Mouse (Mus musculus): Measurements from ENCODE around the gene Pnpla1.
"Not testable (repeated sequence)": the region's sequence is repeated elsewhere in the genome, so short reads cannot be mapped to it uniquely, and the experiment has no call there.

Gene Pnpla1

DNA sequence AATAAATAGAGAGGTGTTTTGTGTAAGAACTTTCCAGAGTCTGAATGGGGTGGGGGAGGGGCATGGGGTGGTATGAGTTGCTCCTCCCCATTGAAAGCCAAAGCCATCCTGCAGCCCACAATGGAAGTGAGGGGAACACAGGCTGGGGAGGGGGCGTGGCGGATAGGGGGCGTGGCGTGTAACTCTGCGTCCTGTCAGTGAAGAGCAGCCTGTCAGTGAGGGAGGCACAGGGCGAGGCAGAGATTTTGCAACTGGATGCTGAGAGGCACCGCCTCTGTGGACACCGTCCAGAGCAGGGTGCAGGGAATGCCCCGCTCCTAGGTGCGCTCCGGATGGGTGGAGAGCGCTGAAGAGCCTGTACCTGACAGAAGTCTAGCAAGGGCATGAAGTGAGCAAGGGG, at the start of gene Pnpla1:
Pnpla1 (plus strand) TSS at position 207 of the 400 bp plus-strand sequence.
- DNase-seq (ENCODE audit: low read depth), result no peak

DNA sequence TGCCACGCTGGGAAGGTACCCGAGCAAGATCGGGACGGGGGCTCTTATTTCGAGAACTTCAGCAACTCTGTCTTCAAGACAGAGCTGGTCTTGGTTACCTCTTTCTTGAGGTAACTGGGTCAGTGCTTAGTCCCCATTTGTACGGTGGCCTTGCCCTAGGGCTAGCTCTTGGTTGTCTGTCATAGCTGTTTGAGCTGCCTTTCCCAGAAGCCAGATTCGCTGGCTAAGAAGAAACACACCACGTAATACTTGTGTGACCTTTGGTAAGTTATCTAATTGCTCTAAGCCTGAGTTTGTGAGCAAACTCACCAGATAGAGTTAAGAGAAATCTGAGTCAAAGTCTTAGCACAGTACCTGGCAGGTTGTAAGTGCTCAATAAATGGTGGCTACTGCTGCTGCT, 49.5 kb upstream of the Pnpla1 start:
- DNase-seq (ENCODE audit: low read depth), result no peak

DNA sequence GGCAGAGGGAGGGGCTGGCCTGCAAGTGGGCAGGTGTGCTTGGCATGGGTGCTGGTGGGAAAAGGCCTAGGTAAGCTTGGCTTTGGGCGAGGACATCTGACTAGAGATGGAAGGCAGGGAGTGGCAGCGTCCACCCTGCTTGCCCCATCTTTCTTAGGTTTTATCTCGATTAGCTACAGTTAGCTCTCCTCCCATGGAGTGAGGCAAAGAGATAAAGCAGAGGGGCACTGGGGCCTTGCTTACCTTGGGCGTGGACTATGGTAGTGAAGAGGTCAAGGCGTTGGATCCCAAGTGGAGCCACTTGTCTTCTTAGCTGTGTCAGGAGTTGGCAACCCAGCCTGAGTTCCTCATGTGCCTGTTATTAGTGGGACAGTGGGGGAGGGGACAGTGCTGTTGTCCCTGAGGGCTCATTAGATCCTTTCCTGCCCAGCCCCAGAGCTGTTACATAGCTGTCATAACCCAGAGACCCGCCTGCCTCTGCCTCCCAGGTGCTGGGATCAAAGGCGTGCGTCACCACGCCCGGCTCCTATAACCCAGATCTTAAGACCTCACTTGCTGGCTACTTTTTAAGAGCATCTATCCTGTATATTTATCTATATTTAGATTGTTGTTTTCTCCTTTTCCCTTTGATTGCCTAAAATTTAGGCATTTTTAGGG, 48.9 kb upstream of the Pnpla1 start:
- DNase-seq (ENCODE audit: low read depth), result no peak

DNA sequence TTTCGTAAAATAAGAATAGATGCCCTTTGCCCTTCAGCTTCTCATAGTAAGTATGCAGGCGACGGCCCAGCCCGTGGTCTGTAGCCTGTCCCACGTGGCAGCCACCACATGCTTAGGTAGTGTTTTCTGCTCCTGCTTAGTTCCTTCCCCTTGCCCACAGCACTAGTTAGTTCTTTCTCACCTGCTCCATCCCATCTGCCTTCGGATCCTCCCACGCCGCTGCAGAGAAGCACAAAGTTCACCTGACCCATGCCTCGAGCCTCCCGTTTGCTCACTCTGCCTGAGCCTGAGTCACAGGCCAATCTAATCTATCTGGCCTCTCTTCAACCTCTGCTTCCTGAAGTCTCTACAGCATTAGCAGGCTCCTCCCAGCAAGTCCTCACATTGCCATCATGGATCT, 45.9 kb upstream of the Pnpla1 start:
- DNase-seq (ENCODE audit: low read depth), result no peak

DNA sequence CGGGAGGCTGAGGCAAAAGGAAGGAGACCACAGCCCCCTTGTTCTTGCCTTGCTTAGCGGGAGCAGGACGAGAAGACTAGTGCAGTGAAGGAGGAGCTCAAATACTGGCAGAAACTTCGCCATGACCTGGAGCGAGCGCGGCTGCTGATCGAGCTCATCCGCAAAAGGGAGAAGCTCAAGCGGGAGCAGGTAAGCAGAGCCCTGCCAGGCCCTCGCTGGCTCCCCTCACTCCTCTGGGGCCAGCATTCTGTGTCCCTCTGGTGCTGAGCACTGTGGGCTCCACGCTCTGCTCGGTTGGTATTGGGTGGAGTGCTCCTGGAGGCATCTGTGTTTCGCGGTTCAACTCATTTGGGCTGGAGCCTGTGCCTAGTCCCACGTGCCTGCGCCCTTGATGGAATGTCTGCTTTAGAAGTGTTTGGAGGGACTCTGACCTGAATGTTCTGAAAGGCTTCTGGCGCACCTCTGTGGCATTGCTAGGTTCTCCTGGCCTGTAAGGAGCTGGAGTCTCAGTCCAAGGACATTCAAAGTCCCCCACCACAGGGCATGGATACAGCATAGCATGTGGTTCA, 43.6 kb upstream of the Pnpla1 start:
- no peak for DNase-seq (ENCODE audit: low read depth)

DNA sequence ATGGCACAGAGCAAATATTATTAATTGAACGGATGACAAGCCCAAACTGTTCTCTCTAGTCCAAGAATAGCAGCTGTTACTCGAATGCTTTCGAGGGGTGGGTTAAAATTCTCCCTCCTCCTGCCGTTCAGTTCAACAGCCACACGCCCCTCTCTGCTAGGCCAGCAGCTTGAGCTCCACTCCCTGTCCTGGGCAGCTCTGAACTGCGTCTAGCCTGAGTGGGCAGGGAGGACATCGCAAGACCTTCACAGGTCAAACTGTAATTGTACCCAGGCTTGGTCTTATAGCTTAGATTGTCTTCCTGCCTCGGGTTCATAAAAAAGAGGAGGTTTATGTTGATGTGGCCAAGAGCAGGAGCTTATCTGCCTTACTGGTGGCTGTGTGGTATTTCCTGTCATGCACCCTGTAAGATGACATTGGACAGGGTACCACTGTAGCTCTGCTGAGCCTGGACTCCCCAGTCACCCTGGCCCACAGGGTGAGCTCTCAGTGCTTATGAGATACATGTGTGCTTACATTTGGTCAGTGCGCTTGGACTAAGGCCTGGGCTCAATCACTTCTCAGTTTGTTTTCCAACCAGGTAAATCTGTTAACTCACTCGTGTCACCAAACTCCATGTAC, 42.7 kb upstream of the Pnpla1 start:
- DNase-seq (ENCODE audit: low read depth), result peak; percentile 14

DNA sequence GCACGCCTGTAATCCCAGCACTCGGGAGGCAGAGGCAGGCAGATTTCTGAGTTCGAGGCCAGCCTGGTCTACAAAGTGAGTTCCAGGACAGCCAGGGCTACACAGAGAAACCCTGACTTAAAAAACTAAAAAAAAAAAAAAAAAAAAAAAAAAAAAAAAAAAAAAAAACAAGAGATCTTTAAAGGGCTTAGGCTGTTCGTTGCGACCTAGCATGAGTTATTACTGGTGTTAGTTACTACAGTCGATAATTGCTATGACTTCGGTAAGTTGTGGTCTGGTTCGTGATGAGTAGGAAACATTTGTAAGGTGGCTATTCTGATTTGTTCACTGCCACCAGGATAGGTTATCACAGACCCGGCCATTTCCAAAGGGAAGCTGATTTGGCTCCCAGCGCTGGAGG, 41.9 kb upstream of the Pnpla1 start:
- DNase-seq (ENCODE audit: low read depth), result not testable (repeated sequence)

DNA sequence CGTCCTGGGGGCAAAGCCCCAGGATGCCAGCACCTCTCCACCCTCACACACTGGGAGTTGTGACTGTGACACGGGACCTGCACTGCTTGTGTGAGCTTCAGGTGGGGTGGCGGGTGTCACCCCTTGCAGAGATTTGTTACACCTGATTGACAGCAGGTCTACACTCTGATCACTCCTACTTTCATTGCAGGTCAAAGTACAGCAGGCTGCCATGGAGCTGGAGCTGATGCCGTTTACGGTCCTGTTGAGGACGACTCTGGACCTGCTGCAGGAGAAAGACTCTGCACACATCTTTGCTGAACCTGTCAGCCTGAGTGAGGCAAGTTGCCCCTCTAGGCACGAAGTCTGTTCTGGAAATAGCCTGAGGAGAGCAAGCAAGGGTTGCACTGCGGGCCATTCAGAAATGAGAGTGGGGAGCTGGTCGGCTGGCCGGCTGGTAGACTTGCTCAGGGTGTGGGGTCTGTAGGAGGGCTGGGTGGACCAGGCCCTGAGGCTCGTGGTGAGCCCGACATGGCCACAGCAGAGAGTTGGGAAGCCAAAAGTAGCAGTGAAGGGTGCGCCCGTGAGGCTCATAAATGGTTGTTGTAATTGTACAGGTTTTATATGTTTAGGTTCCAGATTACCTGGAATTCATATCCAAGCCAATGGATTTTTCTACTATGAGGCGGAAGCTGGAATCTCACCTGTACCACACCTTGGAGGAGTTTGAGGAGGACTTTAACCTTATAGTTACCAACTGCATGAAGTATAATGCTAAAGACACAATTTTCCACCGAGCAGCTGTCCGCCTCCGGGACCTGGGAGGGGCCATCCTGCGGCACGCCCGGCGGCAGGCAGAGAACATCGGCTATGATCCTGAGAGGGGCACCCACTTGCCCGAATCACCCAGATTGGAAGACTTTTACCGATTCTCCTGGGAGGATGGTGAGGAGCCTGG, 41.1 kb upstream of the Pnpla1 start:
- DNase-seq (ENCODE audit: low read depth), result no peak

DNA sequence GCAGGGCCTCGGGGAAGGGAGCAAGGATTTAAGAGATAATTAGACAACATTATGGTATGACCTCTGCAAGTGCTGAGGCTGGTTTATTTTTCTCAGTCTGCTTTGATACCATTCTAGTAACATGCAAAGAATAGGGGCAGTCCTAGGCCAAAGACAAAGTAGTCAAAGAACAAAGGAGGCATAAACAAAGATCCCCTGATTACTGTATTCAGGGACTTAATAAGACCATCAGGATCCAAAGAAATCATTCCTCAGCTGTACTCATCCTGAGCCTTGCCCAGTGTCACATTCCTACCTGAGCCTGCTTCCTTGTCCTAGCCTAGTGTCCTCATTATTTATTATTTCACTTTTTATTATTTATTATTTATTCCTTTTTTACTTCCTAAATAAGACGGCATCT, 38.0 kb upstream of the Pnpla1 start:
- no peak for DNase-seq (ENCODE audit: low read depth)

DNA sequence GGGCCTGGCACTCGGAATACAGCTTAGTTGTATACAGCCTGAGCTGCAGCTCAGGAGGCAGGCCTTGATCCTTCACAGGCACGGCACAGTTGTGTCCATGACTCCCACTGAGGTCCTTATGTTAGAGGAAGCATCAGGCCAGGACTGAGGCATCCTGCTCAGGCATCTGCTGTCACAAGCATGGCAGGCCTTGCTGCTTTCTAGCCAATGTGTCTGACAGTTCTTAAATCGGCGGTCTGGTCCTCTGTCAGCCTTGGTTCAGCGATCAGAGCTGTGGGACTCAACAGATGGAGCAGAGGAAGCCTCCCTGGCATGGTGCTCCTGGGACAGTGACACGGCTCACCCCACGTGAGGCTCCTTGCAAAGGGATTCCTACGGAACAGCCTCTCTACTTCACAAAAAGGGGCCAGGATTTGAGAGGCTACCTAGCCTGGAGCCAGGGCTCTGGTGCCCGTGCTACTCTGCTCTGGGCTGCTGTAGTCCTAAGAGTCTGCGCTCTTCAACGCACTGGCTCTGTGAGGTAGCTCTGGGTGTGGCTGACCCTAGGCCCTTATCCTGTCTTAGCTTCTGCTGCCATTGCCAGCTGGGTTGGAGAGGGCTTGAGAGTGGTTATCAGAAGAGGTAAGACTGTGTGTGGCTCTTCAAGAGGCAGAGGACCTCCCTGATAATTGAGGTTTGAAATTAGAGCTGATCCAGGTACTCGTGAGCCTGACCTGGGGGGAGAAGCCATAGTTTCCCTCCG, 35.0 kb upstream of the Pnpla1 start:
- DNase-seq (ENCODE audit: low read depth), result no peak

DNA sequence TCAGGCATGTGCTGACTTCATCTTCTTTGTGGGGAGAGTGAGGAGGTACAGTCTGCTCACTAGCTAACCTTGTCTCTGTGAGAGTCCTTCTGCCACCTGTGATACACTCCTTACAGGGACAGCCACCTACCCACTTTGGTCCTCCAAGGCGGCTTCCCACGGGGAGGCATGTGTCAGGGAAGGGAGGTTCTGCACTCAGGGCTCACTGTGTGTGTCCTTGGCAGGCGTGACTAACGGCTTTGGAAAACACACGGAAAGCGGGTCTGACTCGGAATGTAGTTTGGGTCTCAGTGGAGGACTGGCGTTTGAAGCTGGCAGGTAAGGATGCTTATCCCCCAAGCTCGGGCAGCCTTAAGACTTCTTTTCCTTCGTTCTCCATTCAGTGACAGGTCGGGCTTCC, 34.5 kb upstream of the Pnpla1 start:
- DNase-seq (ENCODE audit: low read depth), result no peak

DNA sequence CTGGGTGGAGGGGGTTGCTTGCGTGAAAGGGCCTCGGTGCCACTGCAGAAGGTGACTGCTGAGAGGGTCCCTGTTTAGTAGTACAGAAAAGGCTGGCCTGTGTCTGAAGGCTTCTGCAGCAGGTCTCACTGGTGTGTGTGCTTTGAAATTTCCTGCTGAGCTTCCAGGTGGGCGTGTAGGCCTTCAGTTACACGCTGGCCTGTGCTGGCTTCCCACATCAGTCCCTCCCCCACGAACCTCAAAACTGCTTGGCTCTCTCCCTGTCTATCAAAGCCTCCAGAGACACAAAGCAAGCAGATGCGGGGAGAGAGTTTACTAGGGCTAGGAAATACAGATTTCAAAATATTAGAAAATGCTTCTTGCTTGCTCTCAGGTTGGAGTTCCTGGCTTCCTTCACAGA, 33.3 kb upstream of the Pnpla1 start:
- DNase-seq (ENCODE audit: low read depth), result no peak

DNA sequence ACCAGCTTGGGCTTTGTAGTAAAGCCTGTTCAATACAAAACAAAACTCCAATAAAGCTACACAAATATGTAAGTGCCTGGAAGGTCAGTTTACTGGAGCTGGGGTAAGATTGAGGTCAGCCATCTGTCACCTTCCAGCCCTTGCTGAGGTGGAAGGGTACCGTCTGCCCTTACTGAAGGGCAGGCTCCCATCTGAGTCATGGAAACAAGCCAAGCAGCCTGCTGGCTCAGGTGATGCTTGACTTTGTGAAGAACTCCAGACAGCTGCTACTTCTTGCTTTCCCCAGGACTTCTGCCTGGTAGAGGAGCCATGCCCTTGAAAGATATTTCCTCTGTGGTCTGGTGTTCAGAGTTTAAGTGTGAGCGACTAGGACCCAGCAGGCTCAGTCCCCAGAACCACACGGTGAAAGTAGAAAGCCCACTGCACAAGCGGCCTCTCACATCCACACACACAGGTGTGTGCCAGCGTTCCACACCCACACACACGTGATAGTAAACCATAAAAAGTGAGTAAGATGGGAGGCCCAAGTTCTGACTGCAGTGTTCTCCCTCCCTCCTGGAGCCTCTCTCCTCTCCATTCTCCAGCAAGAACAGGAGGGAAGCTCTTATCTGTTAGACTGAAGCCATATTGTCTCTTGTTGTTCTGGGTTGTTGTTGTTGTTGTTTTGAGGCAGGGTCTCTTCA, 32.7 kb upstream of the Pnpla1 start:
- DNase-seq (ENCODE audit: low read depth), result no peak

DNA sequence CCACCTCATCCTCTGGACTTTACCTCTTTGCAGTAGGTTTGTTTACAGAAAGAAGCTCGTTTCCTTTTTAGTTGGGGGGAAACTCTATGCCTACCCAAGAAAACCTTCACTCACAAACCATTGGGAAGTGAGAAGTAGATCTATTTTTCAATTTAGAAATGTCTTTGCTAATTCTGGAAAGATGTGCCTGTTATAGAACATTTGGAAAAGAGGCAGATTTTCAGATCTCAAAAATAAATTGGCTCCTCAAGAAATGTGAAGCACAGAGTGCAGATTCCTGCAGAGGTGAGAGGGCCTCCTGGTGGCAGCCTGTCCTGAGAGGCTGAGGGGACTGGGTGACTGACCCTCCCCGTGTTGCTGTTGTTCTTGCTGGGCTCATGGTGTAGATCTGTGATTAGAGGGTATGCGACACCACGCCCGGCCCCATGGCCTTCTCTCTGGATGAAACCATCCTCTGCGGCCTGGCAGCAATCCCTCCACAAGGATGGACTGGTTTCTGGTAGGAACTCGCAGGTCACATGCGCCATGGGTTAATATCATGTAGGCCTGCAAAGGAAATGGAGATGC, 30.5 kb upstream of the Pnpla1 start:
- DNase-seq (ENCODE audit: low read depth), result no peak

DNA sequence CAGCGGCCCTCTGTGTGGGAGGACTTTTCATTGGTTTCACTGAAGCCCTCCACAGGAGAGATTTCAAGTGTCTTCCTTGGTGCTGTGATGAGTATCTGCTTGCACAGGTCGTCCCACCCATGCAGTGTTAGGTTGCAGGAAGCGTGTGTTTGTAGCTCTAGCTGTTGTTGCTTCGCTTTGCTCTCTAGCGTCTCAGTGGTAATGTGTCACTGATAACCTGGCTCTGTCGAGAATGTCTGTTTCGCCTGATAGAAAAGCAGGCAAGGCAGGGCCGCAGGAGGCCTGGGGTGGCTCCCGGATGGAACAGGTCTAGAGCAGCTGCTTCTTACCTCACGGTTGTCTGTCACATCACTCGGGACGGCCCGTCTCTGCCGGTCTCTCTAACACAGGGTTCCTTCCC, 29.1 kb upstream of the Pnpla1 start:
- DNase-seq (ENCODE audit: low read depth), result no peak

DNA sequence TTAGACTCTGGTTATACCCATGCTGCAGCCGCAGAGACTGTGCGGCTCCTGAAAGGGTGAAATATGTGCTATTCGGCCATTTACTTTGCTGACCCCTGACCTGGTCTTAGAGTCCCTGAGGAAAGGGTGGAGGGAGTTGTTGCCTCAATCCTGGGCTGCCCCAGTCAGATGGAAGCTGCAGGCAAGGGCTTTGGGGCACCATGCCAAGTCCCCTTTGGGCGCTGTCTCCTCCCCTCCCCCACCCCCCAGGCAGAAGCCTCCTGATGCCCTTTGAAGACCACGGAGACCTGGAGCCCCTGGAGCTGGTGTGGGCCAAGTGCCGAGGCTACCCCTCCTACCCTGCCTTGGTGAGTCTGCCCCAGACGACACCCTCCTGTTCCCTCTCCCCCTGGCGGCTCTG, 27.1 kb upstream of the Pnpla1 start:
- no peak for DNase-seq (ENCODE audit: low read depth)

DNA sequence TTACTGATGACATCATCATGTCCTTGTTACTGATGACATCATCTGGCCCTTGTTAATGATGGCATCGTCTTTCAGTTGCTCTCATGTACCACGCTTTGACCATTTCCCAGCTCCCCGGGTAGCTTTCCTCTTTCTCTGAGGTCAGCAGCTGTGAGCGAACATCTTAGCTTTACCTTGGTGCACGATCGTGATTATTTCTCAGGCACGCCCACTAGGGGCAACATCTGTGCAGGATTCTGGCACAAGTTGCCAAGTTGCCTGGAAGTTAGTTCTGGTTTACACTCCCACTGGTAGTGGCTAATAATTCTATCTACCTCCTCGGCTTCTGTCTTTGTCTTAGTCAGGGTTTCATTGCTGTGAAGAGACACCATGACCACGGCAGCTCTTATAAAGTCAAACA, 26.2 kb upstream of the Pnpla1 start:
- DNase-seq (ENCODE audit: low read depth), result no peak

DNA sequence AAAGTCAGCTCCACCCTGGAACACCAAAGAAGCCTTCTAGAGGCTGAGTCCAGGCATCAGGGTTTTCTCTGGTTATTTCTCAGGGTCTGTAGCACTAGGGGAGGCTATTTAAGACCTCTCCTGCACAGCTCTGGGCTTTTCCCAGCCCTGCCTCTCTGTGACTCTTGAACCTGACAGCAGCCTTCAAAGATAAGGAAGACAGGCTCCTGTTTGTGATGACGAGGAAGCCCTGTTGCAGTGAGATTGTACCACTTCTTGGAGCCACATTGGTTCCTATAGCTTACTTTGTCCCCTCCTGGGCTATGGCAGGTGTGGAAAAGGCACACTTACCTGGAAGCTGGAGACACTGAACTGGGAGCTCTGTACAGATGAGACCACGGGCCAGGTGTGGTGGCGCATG, 25.3 kb upstream of the Pnpla1 start:
- DNase-seq (ENCODE audit: low read depth), result no peak

DNA sequence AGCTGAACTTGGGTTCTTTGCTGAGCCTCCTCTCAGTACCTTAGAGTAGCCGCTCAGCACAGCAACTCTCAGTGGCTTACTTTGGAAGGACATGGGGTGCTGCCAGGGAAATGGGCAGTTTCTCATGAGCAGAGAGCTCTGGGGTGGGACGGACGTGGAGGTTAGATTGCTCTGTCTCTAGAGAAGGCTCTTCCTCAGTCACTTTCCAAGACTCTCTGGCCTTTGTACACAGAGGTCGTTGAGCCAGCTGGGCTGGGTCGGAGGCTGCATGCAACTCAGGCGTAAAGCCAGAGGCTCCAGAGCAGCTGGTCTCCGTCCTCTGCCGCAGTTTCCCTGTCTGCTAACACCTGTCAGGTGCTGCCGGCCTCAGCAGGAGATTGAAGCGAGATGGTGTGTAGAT, 23.5 kb upstream of the Pnpla1 start:
- no peak for DNase-seq (ENCODE audit: low read depth)

DNA sequence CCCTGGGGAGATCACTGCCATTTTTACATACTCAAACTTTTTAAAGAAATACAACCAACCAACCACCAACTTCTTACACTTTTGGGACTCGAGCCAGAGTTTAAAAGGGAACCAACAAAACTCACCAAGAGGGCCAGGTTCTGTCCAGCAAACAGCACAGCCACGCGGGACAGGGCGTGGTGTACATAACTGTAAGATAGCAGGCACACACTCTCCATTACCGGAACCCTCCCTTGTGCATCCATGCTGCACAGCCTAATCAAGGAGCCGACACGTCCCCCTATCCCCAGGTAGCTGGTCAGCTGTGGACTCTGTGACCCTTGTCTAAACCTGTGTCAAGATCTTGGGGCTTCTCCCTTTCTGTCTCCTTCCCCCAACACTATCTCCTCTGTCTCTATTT, 20.4 kb upstream of the Pnpla1 start:
- no peak for DNase-seq (ENCODE audit: low read depth)

DNA sequence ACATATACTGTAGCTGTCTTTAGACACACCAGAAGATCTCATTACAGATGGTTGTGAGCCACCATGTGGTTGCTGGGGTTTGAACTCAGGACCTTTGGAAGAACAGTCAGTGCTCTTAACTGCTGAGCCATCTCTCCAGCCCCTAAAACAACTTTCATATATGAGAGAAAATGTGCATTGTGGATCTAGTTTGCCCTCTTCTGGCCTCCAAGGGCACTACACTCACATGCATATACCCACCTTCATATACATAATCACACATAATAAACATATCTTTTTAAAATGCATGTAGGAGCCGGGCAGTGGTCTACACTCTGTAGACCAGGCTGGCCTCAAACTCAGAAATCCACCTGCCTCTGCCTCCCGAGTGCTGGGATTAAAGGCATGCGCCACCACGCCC, 16.3 kb upstream of the Pnpla1 start:
- peak; percentile 13 for DNase-seq (ENCODE audit: low read depth)
